In genomic region chr12:70360276-70360675, GRCm38 (mm10) we compare ENCODE assay signal across 11 mouse cellular contexts. TPM values are rescaled to one million over a fixed set of nuclear protein-coding genes. Genes with fewer than 3 reads are reported as not detected.
DNase-seq lines count a peak whose midpoint lies in the region; ATAC-seq and TF ChIP-seq lines count a peak whose summit lies in the region.
"Had no signal": no experiment of that assay in that cellular context is flagged by ENCODE, and none has a peak within 500 bp of the region (broad histone marks: within the 10 kb centered on the region; RNA-seq: fewer than 3 reads in every experiment).

No protein-coding gene starts in this region.

- TF ChIP-seq POLR2A in testis, adult 2 months (IDR thresholded peaks at IDR 0.05; ENCODE audit: control insufficient read depth, low read depth, low read length): no peak

- no peaks in the 10 kb centered on the region for H3K9me3 ChIP-seq in heart, postnatal 0 days (replicated peaks; ENCODE audit: control insufficient read depth, low read length)
- no peaks in the 10 kb centered on the region for H3K9me3 ChIP-seq in hindbrain, embryonic 16.5 days (ENCODE audit: control insufficient read depth, low read length)
- no peaks in the 10 kb centered on the region for H3K9me3 ChIP-seq in stomach, postnatal 0 days (ENCODE audit: control insufficient read depth, low read length)
- H3K9me3 ChIP-seq in limb, embryonic 10.5 days (replicated peaks): no peaks in the 10 kb centered on the region
- H3K9me3 ChIP-seq: stomach, embryonic 15.5 days had no signal

- H3K36me3 ChIP-seq in heart, postnatal 0 days (replicated peaks; ENCODE audit: control insufficient read depth, insufficient read depth, low read length): no peaks in the 10 kb centered on the region
- H3K36me3 ChIP-seq in testis, adult 2 months (ENCODE audit: control insufficient read depth, insufficient read depth, low read length): no peaks in the 10 kb centered on the region
- H3K36me3 ChIP-seq in hindbrain, embryonic 16.5 days (ENCODE audit: control insufficient read depth, insufficient read depth, low read length): no peaks in the 10 kb centered on the region
- H3K36me3 ChIP-seq in stomach, postnatal 0 days (ENCODE audit: control insufficient read depth, insufficient read depth, low read length): no peaks in the 10 kb centered on the region
- no peaks in the 10 kb centered on the region for H3K36me3 ChIP-seq in limb, embryonic 10.5 days
- H3K36me3 ChIP-seq: stomach, embryonic 15.5 days had no signal

- DNase-seq in heart, postnatal 0 days (ENCODE audit: low spot score): no peak
- DNase-seq in heart, postnatal 14 days: no peak
- DNase-seq in testis, postnatal 14 days (ENCODE audit: low spot score): no peak
- DNase-seq in stomach, postnatal 0 days (ENCODE audit: low spot score): peak; percentile 23
- DNase-seq in limb, embryonic 10.5 days (ENCODE audit: low spot score): no peak
- DNase-seq in right cerebral cortex, adult 18-20 months: no peak
- DNase-seq: cerebellum, adult 9-10 months had no signal

- 0 out of 2 replicates have a peak, but pooled peaks have one; percentile 15 for TF ChIP-seq CTCF in heart, postnatal 0 days (IDR thresholded peaks at IDR 0.05; ENCODE audit: low read depth)
- TF ChIP-seq CTCF in testis, adult 2 months (IDR thresholded peaks at IDR 0.05; ENCODE audit: control insufficient read depth, insufficient read depth, insufficient replicate concordance, low read depth, low read length): peak; percentile 16; the same call in 1 of the 2 replicates
- peak; percentile 46 for TF ChIP-seq CTCF in stomach, postnatal 0 days (IDR thresholded peaks at IDR 0.05; ENCODE audit: low read depth)

- WGBS in heart, postnatal 0 days: 70% methylated on average over 5 of the region's 5 CpGs
- 86% methylated on average over 5 of the region's 5 CpGs for WGBS in hindbrain, embryonic 16.5 days
- 83% methylated on average over 5 of the region's 5 CpGs for WGBS in stomach, postnatal 0 days
- 82% methylated on average over 5 of the region's 5 CpGs for whole genome bisulfite sequencing in limb, embryonic 10.5 days

- no peak for TF ChIP-seq EP300 in heart, postnatal 0 days (IDR thresholded peaks at IDR 0.05; ENCODE audit: low read depth)
- no peak for TF ChIP-seq EP300 in stomach, postnatal 0 days (optimal IDR thresholded peaks at IDR 0.05)

- no peak overlapping the region for H3K4me3 ChIP-seq in heart, postnatal 0 days (ENCODE audit: low read depth, low read length)
- peak overlapping the region; percentile 33 for H3K4me3 ChIP-seq in testis, adult 2 months (ENCODE audit: control insufficient read depth, low read depth, low read length)
- no peak overlapping the region for H3K4me3 ChIP-seq in hindbrain, embryonic 16.5 days (ENCODE audit: low read length)
- no peak overlapping the region for H3K4me3 ChIP-seq in stomach, postnatal 0 days (ENCODE audit: low read depth, low read length)
- no peak overlapping the region for H3K4me3 ChIP-seq in limb, embryonic 10.5 days
- H3K4me3 ChIP-seq: stomach, embryonic 15.5 days had no signal

- intact Hi-C loops in heart, postnatal 14 days (cut with DNase I): no loop called here

- H3K9ac ChIP-seq in heart, postnatal 0 days (replicated peaks; ENCODE audit: low read depth, low read length): no peak overlapping the region
- no peak overlapping the region for H3K9ac ChIP-seq in hindbrain, embryonic 16.5 days (ENCODE audit: low read depth, low read length)
- H3K9ac ChIP-seq in stomach, postnatal 0 days (ENCODE audit: low read length): no peak overlapping the region
- H3K9ac ChIP-seq: stomach, embryonic 15.5 days had no signal

- no peak overlapping the region for H3K27ac ChIP-seq in heart, postnatal 0 days (ENCODE audit: low read depth)
- no peak overlapping the region for H3K27ac ChIP-seq in testis, adult 2 months (ENCODE audit: control insufficient read depth, insufficient read depth, low read depth, low read length)
- no peak overlapping the region for H3K27ac ChIP-seq in hindbrain, embryonic 16.5 days (ENCODE audit: low read depth, low read length)
- no peak overlapping the region for H3K27ac ChIP-seq in stomach, postnatal 0 days (replicated peaks)
- no peak overlapping the region for H3K27ac ChIP-seq in limb, embryonic 10.5 days
- H3K27ac ChIP-seq: stomach, embryonic 15.5 days had no signal

- H3K27me3 ChIP-seq in heart, postnatal 0 days (ENCODE audit: control insufficient read depth, insufficient read depth, low read length): no peaks in the 10 kb centered on the region
- H3K27me3 ChIP-seq in testis, adult 2 months (ENCODE audit: control insufficient read depth, insufficient read depth, low read length): no peaks in the 10 kb centered on the region
- no peaks in the 10 kb centered on the region for H3K27me3 ChIP-seq in hindbrain, embryonic 16.5 days (replicated peaks; ENCODE audit: control insufficient read depth, insufficient read depth, low read length)
- no peaks in the 10 kb centered on the region for H3K27me3 ChIP-seq in stomach, postnatal 0 days (ENCODE audit: control insufficient read depth, insufficient read depth, low read length)
- H3K27me3 ChIP-seq in limb, embryonic 10.5 days (ENCODE audit: low read depth, poor library complexity, severe bottlenecking): no peaks in the 10 kb centered on the region
- H3K27me3 ChIP-seq: stomach, embryonic 15.5 days had no signal

- no peaks in the 10 kb centered on the region for H3K4me1 ChIP-seq in heart, postnatal 0 days (ENCODE audit: control insufficient read depth, insufficient read depth)
- no peaks in the 10 kb centered on the region; the same call in 1 of the 2 replicates for H3K4me1 ChIP-seq in testis, adult 2 months (ENCODE audit: control insufficient read depth, insufficient read depth, low read length)
- no peaks in the 10 kb centered on the region for H3K4me1 ChIP-seq in hindbrain, embryonic 16.5 days (ENCODE audit: control insufficient read depth, insufficient read depth, low read depth, low read length)
- H3K4me1 ChIP-seq in stomach, postnatal 0 days (replicated peaks; ENCODE audit: control insufficient read depth, insufficient read depth): no peaks in the 10 kb centered on the region
- no peaks in the 10 kb centered on the region for H3K4me1 ChIP-seq in limb, embryonic 10.5 days
- H3K4me1 ChIP-seq: stomach, embryonic 15.5 days had no signal

- H3K4me2 ChIP-seq in heart, postnatal 0 days (ENCODE audit: low read depth, low read length): no peak overlapping the region
- no peak overlapping the region for H3K4me2 ChIP-seq in hindbrain, embryonic 16.5 days (ENCODE audit: low read length)
- no peak overlapping the region for H3K4me2 ChIP-seq in stomach, postnatal 0 days (replicated peaks; ENCODE audit: low read depth)
- H3K4me2 ChIP-seq: heart, embryonic 11.5 days; stomach, embryonic 15.5 days had no signal

- ATAC-seq in heart, postnatal 0 days (ENCODE audit: insufficient read depth, low read depth): no peak
- peak; percentile 42; the same call in 1 of the 2 replicates for ATAC-seq in hindbrain, embryonic 16.5 days
- no peak for ATAC-seq in stomach, postnatal 0 days (ENCODE audit: low FRiP score, low TSS enrichment)

RNA-seq across cellular contexts. Expression of gene Trim9, which starts 12.9 kb away (rescaled TPM):
- 0.35 and 0.80 TPM in 2 replicates for total RNA-seq in heart, postnatal 0 days (2014; rRNA removed; ENCODE audit: low replicate concordance)
- polyA plus RNA-seq in heart, postnatal 0 days (2015; fragmentation: Nextera tagmentation; extraction: Ambion mirVana): 0.66 and 0.67 TPM in 2 replicates
- under 1 TPM; 0.38 to 0.39 TPM for total RNA-seq in heart, postnatal 14 days (2021)
- 0.32 and 0.61 TPM in 2 replicates for polyA plus RNA-seq in testis, adult 2 months (2012; rRNA removed)
- polyA plus RNA-seq in hindbrain, embryonic 16.5 days (2015; fragmentation: Nextera tagmentation; extraction: Ambion mirVana): 98.0 and 108 TPM in 2 replicates
- polyA plus RNA-seq in stomach, postnatal 0 days (2015; fragmentation: Nextera tagmentation; extraction: Ambion mirVana): 0.32 and 0.64 TPM in 2 replicates
- polyA plus RNA-seq in limb, embryonic 10.5 days (2016; fragmentation: Nextera tagmentation; extraction: Ambion mirVana): 0.25 and 0.55 TPM in 2 replicates

Comparison
In these comparisons a context has a peak if more than half of its experiments do, and no peak if none do; other contexts are left out.
1. RNA of gene Trim9, which starts 12.9 kb away (polyA plus RNA-seq): 98.0 to 108 TPM in hindbrain, embryonic 16.5 days; 0.66 to 0.67 TPM in heart, postnatal 0 days, 0.32 to 0.61 TPM in testis, adult 2 months, 0.25 to 0.55 TPM in limb, embryonic 10.5 days and 0.32 to 0.64 TPM in stomach, postnatal 0 days; every median in the first group is over 10 times any median in the second.
2. Peak in every context shown above with its lines, with median percentiles within 50 percentile points of each other: CTCF ChIP-seq.